Mouse (Mus musculus) forebrain, postnatal 0 days (tissue): ENCODE measurements around the gene Btbd9. TPM values are rescaled to one million over a fixed set of nuclear protein-coding genes. Genes with fewer than 3 reads are reported as not detected.

ENCODE experiments used
- ATAC-seq: fragments of 200-750 bp; cut with Nextera tagmentation; 2 replicates; pipeline ENCODE4 v1.8.0; 2017; ENCODE audit warnings: mild to moderate bottlenecking, moderate library complexity
- DNase-seq: peaks from one replicate; pipeline ENCODE4 v3.0.0-alpha.2; 2015
- H3K27ac ChIP-seq: fragments of 300-500 bp; sonication (generic); 2 replicates; pipeline ENCODE4 v1.5.1; 2014; ENCODE audit warnings: low read depth, mild to moderate bottlenecking, antibody characterized with exemption, low read length, moderate library complexity, mixed read lengths
- H3K27me3 ChIP-seq: fragments of 300-500 bp; sonication (generic); 2 replicates; pipeline ENCODE4 v1.6.1; 2014; ENCODE audit warnings: mild to moderate bottlenecking, low read length, mixed read lengths; ENCODE audit not compliant: insufficient read depth
- H3K36me3 ChIP-seq: fragments of 300-500 bp; sonication (generic); 2 replicates; pipeline ENCODE4 v1.6.1; 2014; ENCODE audit warnings: mild to moderate bottlenecking, moderate library complexity; ENCODE audit not compliant: insufficient read depth
- H3K4me1 ChIP-seq: fragments of 300-500 bp; sonication (generic); 2 replicates; pipeline ENCODE4 v1.6.1; 2014; ENCODE audit warnings: antibody characterized with exemption; ENCODE audit not compliant: insufficient read depth
- H3K4me2 ChIP-seq: fragments of 300-500 bp; sonication (generic); 2 replicates; pipeline ENCODE4 v1.6.1; 2014; ENCODE audit warnings: low read depth, mild to moderate bottlenecking, moderate library complexity
- H3K4me3 ChIP-seq: fragments of 300-500 bp; sonication (generic); 2 replicates; pipeline ENCODE4 v1.5.1; 2014; ENCODE audit warnings: low read depth, low read length, mixed read lengths
- H3K9ac ChIP-seq: fragments of 300-500 bp; sonication (generic); 2 replicates; pipeline ENCODE4 v1.6.1; 2014; ENCODE audit warnings: mild to moderate bottlenecking
- H3K9me3 ChIP-seq: fragments of 300-500 bp; sonication (generic); 2 replicates; pipeline ENCODE4 v1.6.1; 2016; ENCODE audit warnings: low read length
- CTCF ChIP-seq: sonication (generic); IDR thresholded peaks from 2 replicates; pipeline ENCODE4 v1.5.1; 2016; ENCODE audit warnings: antibody characterized with exemption, control low read depth, low read depth
- WGBS: fragments of 180-500 bp; shearing (Covaris S2); extraction: QIAGEN DNeasy Blood & Tissue Kit; methylation state at CpG from one replicate; pipeline ENCODE4 v1.1.7; 2014; 5-methylcytosine and 5-hydroxymethylcytosine counted together
- polyA plus RNA-seq: library from polyadenylated mRNA; unstranded; fragments of >200 nt; fragmentation: Nextera tagmentation; extraction: Ambion mirVana; gene quantifications from 2 replicates; pipeline ENCODE4 v1.2.1, GENCODE M21; 2015
- total RNA-seq: library from RNA; depleted of rRNA; stranded (reverse); fragments of >200 nt; gene quantifications from 2 replicates; pipeline ENCODE4 v1.2.3, GENCODE M21; 2014; rRNA removed

Gene Btbd9
- total and polyA plus RNA-seq, 2 experiments from 2014 or later: 63.6 to 149 TPM

DNA sequence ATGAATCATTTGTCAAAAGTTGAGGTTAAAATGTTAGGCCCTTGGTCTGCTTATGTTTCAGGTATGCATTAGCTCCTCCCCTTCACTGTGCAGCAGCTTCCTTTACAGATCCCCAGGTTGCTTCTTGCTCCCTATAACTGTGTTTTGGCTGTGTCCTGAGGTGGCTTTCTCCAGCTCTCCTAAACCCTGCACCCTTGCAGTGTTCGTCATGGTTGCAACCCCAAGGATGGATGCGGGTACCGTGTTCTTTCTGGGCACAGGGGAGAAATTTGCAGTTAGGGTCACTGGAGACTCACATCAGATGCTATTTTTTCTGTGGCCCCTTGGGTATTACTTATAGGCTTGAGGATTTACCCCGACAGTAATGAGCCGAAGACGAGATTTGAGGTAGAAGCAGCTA lies 396.1 kb downstream of the Btbd9 start:
- DNase-seq (no peak), ATAC-seq (no peak)
- Histone ChIP-seq H3K9me3 (no peaks in the 10 kb centered on the region), H3K4me1 (no peaks in the 10 kb centered on the region; the same call in 1 of the 2 replicates), H3K9ac (no peak overlapping the region), H3K4me2 (no peak overlapping the region), H3K27me3 (no peaks in the 10 kb centered on the region), H3K27ac (no peak overlapping the region), H3K36me3 (no peaks in the 10 kb centered on the region), H3K4me3 (no peak overlapping the region)
- TF ChIP-seq CTCF: no peak
- WGBS: 87% methylated on average over 6 of the region's 6 CpGs

DNA sequence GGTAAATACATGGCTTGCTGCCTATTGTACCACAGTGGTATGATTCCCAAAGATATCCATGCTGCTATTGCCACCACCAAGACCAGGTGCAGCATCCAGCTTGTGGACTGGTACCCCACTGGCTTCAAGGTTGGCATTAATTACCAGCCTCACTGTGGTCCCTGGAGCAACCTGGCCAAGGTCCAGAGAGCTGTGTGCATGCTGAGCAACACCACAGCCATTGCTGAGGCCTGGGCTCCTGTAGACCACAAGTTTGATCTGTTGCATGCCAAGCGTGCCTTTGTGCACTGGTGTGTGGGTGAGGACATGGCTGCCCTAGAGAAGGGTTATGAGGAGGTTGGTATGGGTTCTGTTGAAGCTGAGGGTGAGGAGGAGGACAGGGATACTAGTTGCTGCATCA lies 397.9 kb downstream of the Btbd9 start:
- ATAC-seq: no peak
- H3K9ac ChIP-seq: no peak overlapping the region
- H3K27ac ChIP-seq: no peak overlapping the region
- no peaks in the 10 kb centered on the region for H3K27me3 ChIP-seq
- 79% methylated on average over 1 of the region's 1 CpGs for WGBS
- H3K36me3 ChIP-seq: no peaks in the 10 kb centered on the region
- no peaks in the 10 kb centered on the region for H3K9me3 ChIP-seq
- H3K4me1 ChIP-seq: no peaks in the 10 kb centered on the region; the same call in 1 of the 2 replicates
- no peak overlapping the region for H3K4me3 ChIP-seq
- no peak for DNase-seq
- H3K4me2 ChIP-seq: no peak overlapping the region
- TF ChIP-seq CTCF: no peak

DNA sequence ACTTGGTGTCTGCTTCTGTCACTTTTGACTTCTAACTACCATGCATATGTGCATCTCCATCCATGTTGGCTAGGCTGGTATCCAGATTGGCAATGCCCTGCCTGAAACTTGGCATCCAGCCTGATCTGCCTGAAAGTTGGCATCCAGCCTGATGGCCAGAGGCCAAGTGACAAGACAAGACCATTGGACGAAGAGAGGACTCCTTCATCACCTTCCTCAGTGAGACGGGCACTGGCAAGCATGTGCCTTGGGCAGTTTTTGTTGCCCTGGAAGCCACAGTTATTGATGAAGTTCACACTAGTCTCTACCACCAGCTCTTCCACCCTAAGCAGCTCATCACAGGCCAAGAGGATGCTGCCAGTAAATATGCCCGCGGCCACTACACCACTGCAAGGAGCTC lies 398.9 kb downstream of the Btbd9 start:
- Histone ChIP-seq H3K9me3 (no peaks in the 10 kb centered on the region), H3K36me3 (no peaks in the 10 kb centered on the region), H3K27me3 (no peaks in the 10 kb centered on the region), H3K4me2 (no peak overlapping the region), H3K4me1 (no peaks in the 10 kb centered on the region; the same call in 1 of the 2 replicates), H3K4me3 (no peak overlapping the region), H3K27ac (no peak overlapping the region), H3K9ac (no peak overlapping the region)
- TF ChIP-seq CTCF: no peak
- WGBS: 58% methylated on average over 4 of the region's 4 CpGs
- ATAC-seq: no peak
- no peak for DNase-seq

Other genes starting within 250 kb of the Btbd9 start
- 1.5 and 5.0 TPM in 2 replicates for gene Dnah8, start 47.9 kb upstream of the Btbd9 start, total RNA-seq
- gene Dnah8, start 47.9 kb upstream of the Btbd9 start, polyA plus RNA-seq: 0.80 and 2.1 TPM in 2 replicates
- gene Glo1, start 50.4 kb upstream of the Btbd9 start, total RNA-seq: 150 and 172 TPM in 2 replicates
- 186 and 194 TPM in 2 replicates for gene Glo1, start 50.4 kb upstream of the Btbd9 start, polyA plus RNA-seq